Comparison of ENCODE assay signal across 8 mouse cellular contexts in the genomic region with DNA sequence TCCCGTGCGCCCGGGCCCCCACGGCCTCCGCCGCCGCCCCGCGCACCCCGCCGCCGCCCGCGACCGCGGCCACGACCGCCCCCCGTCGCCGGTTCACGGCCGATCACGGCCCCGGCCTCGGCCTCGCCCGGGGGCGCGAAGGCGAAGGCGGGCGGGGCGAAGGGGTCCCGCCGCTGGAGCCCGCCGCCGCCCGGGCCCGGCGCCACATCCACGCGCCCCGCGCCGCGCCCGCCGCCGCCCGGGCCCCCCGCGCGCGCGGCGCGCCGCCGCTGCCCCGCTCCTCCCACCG. TPM values are rescaled to one million over a fixed set of nuclear protein-coding genes. Genes with fewer than 3 reads are reported as not detected.
A peak's percentile ranks its signal among the peaks of the same experiment; 100 is the strongest.
DNase-seq lines count a peak whose midpoint lies in the region; ATAC-seq and TF ChIP-seq lines count a peak whose summit lies in the region.

TSS of gene Ski (minus strand) at position 41 of the 289 bp plus-strand sequence.

- peak within 1 kb of the TSS; percentile 92 for H3K27ac ChIP-seq in liver, adult 2 months (replicated peaks; ENCODE audit: insufficient read depth, low read depth, low read length)
- peak within 1 kb of the TSS; percentile 89 for H3K27ac ChIP-seq in embryonic facial prominence, embryonic 11.5 days (replicated peaks; ENCODE audit: low read depth, low read length)
- H3K27ac ChIP-seq in heart, postnatal 0 days (ENCODE audit: low read depth): peak within 1 kb of the TSS; percentile 95
- H3K27ac ChIP-seq in limb, embryonic 10.5 days: peak within 1 kb of the TSS; percentile 99
- H3K27ac ChIP-seq in olfactory bulb, adult 2 months (ENCODE audit: insufficient read depth, low read depth, low read length): peak within 1 kb of the TSS; percentile 96

- ATAC-seq in embryonic facial prominence, embryonic 11.5 days (replicated peaks; ENCODE audit: insufficient number of reproducible peaks, low FRiP score, low TSS enrichment, low read depth): no peak
- ATAC-seq in heart, postnatal 0 days (ENCODE audit: insufficient read depth, low read depth): no peak
- ATAC-seq in granulocyte monocyte progenitor cell, adult 5-6 weeks (replicated peaks; ENCODE audit: poor library complexity, severe bottlenecking): no peak

- no peak for DNase-seq in liver, adult 2 months (ENCODE audit: extremely low read depth, low read depth, low spot score)
- no peak for DNase-seq in liver
- no peak for DNase-seq in embryonic facial prominence, embryonic 11.5 days (ENCODE audit: low spot score)
- no peak for DNase-seq in heart, postnatal 0 days (ENCODE audit: low spot score)
- no peak for DNase-seq in limb, embryonic 10.5 days (ENCODE audit: low spot score)
- no peak for DNase-seq in lung, postnatal 25 days (ENCODE audit: low spot score)

- no peak for TF ChIP-seq EP300 in heart, postnatal 0 days (IDR thresholded peaks at IDR 0.05; ENCODE audit: low read depth)

- H3K4me1 ChIP-seq in liver, adult 2 months (ENCODE audit: control insufficient read depth, insufficient read depth, low read length): peaks cover 39% of the 10 kb centered on the region
- peaks cover 5% of the 10 kb centered on the region for H3K4me1 ChIP-seq in embryonic facial prominence, embryonic 11.5 days (ENCODE audit: control insufficient read depth, insufficient read depth, low read length)
- peaks cover 35% of the 10 kb centered on the region for H3K4me1 ChIP-seq in heart, postnatal 0 days (ENCODE audit: control insufficient read depth, insufficient read depth)
- H3K4me1 ChIP-seq in limb, embryonic 10.5 days: peaks cover 61% of the 10 kb centered on the region
- peaks cover 27% of the 10 kb centered on the region for H3K4me1 ChIP-seq in olfactory bulb, adult 2 months (ENCODE audit: control insufficient read depth, insufficient read depth, low read length)

- H3K9me3 ChIP-seq in embryonic facial prominence, embryonic 11.5 days (replicated peaks; ENCODE audit: control insufficient read depth, low read length): no peaks in the 10 kb centered on the region
- no peaks in the 10 kb centered on the region for H3K9me3 ChIP-seq in heart, postnatal 0 days (replicated peaks; ENCODE audit: control insufficient read depth, low read length)
- H3K9me3 ChIP-seq in limb, embryonic 10.5 days (replicated peaks): no peaks in the 10 kb centered on the region

- H3K4me3 ChIP-seq in liver, adult 2 months (ENCODE audit: insufficient read depth, low read depth, low read length): peak within 1 kb of the TSS; percentile 75
- H3K4me3 ChIP-seq in embryonic facial prominence, embryonic 11.5 days (ENCODE audit: low read depth, low read length): peak within 1 kb of the TSS; percentile 91
- peak within 1 kb of the TSS; percentile 78 for H3K4me3 ChIP-seq in heart, postnatal 0 days (ENCODE audit: low read depth, low read length)
- peak within 1 kb of the TSS; percentile 96 for H3K4me3 ChIP-seq in limb, embryonic 10.5 days
- H3K4me3 ChIP-seq in olfactory bulb, adult 2 months (ENCODE audit: insufficient read depth, low read depth, low read length): peak within 1 kb of the TSS; percentile 72

- H3K36me3 ChIP-seq in liver, adult 2 months (ENCODE audit: control insufficient read depth, insufficient read depth, low read length): no peaks in the 10 kb centered on the region
- H3K36me3 ChIP-seq in embryonic facial prominence, embryonic 11.5 days (replicated peaks; ENCODE audit: control insufficient read depth, insufficient read depth, low read depth, low read length): no peaks in the 10 kb centered on the region; the same call in 1 of the 2 replicates
- H3K36me3 ChIP-seq in heart, postnatal 0 days (replicated peaks; ENCODE audit: control insufficient read depth, insufficient read depth, low read length): no peaks in the 10 kb centered on the region
- peaks cover 8% of the 10 kb centered on the region for H3K36me3 ChIP-seq in limb, embryonic 10.5 days

- peaks cover 32% of the 10 kb centered on the region; the same call in 1 of the 2 replicates for H3K79me2 ChIP-seq in liver, adult 2 months (ENCODE audit: control insufficient read depth, insufficient read depth, low read length)

- H3K27me3 ChIP-seq in liver, adult 2 months (ENCODE audit: control insufficient read depth, insufficient read depth, low read length): no peaks in the 10 kb centered on the region
- no peaks in the 10 kb centered on the region for H3K27me3 ChIP-seq in embryonic facial prominence, embryonic 11.5 days (ENCODE audit: control insufficient read depth, insufficient read depth, low read length)
- no peaks in the 10 kb centered on the region for H3K27me3 ChIP-seq in heart, postnatal 0 days (ENCODE audit: control insufficient read depth, insufficient read depth, low read length)
- no peaks in the 10 kb centered on the region for H3K27me3 ChIP-seq in limb, embryonic 10.5 days (ENCODE audit: low read depth, poor library complexity, severe bottlenecking)

- TF ChIP-seq POLR2A in liver, adult 2 months (IDR thresholded peaks at IDR 0.05; ENCODE audit: extremely low read depth, insufficient read depth, low read length): no peak
- no peak for TF ChIP-seq POLR2A in olfactory bulb, adult 2 months (IDR thresholded peaks at IDR 0.05; ENCODE audit: insufficient read depth, low read depth, low read length)

- peak within 1 kb of the TSS; percentile 98 for H3K4me2 ChIP-seq in embryonic facial prominence, embryonic 11.5 days (ENCODE audit: low read depth, low read length)
- H3K4me2 ChIP-seq in heart, postnatal 0 days (ENCODE audit: low read depth, low read length): peak within 1 kb of the TSS; percentile 91

- WGBS in liver, adult 2 months: 28% methylated on average over 62 of the region's 63 CpGs
- 0% methylated on average over 3 of the region's 63 CpGs for WGBS in embryonic facial prominence, embryonic 11.5 days
- no CpG with 5 or more reads among the region's 63 CpGs for WGBS in heart, postnatal 0 days
- WGBS in limb, embryonic 10.5 days: 33% methylated on average over 63 of the region's 63 CpGs
- WGBS in olfactory bulb, adult 2 months: 27% methylated on average over 62 of the region's 63 CpGs

- H3K9ac ChIP-seq in liver, adult 2 months (ENCODE audit: low read depth, low read length): peak within 1 kb of the TSS; percentile 97
- peak within 1 kb of the TSS; percentile 94 for H3K9ac ChIP-seq in embryonic facial prominence, embryonic 11.5 days (replicated peaks; ENCODE audit: low read length)
- peak within 1 kb of the TSS; percentile 83 for H3K9ac ChIP-seq in heart, postnatal 0 days (replicated peaks; ENCODE audit: low read depth, low read length)

- no peak for TF ChIP-seq CTCF in liver, adult 2 months (IDR thresholded peaks at IDR 0.05; ENCODE audit: low read depth, low read length)
- no peak for TF ChIP-seq CTCF in heart, postnatal 0 days (IDR thresholded peaks at IDR 0.05; ENCODE audit: low read depth)
- TF ChIP-seq CTCF in olfactory bulb, adult 2 months (IDR thresholded peaks at IDR 0.05; ENCODE audit: insufficient read depth, low read depth, low read length): no peak

RNA-seq across cellular contexts. Expression of gene Ski, which starts in this region (rescaled TPM):
- total RNA-seq in liver, adult 2 months (2014; rRNA removed): 4.2 and 7.5 TPM in 2 replicates
- 19.3 and 19.5 TPM in 2 replicates for polyA plus RNA-seq in liver, adult 2 months (2012; rRNA removed)
- polyA plus RNA-seq in embryonic facial prominence, embryonic 11.5 days (2014; fragmentation: Nextera tagmentation; extraction: Ambion mirVana): 15.4 and 15.9 TPM in 2 replicates
- total RNA-seq in heart, postnatal 0 days (2014; rRNA removed; ENCODE audit: low replicate concordance): 53.2 and 60.6 TPM in 2 replicates
- 7.7 and 9.3 TPM in 2 replicates for polyA plus RNA-seq in heart, postnatal 0 days (2015; fragmentation: Nextera tagmentation; extraction: Ambion mirVana)
- 9.6 and 10.6 TPM in 2 replicates for polyA plus RNA-seq in limb, embryonic 10.5 days (2016; fragmentation: Nextera tagmentation; extraction: Ambion mirVana)
- not detected in 2 replicates for polyA plus RNA-seq in olfactory bulb, adult 2 months (2012; ENCODE audit: insufficient read depth, insufficient read length, low replicate concordance, missing spikeins)
- 18.1 and 19.4 TPM in 2 replicates for total RNA-seq in granulocyte monocyte progenitor cell, adult 5-6 weeks (2014; fragmentation: Nextera tagmentation)
- 4.7 and 8.6 TPM in 2 replicates for total RNA-seq in granulocyte monocyte progenitor cell, adult 5-6 weeks (2017)
